Mouse (Mus musculus) myocyte (in vitro differentiated cells): Measurements from ENCODE around the gene Krtap1-3.

ENCODE experiments used
- CEBPB ChIP-seq: IDR thresholded peaks from 2 replicates; pipeline ENCODE4 v1.6.1; 2011; ENCODE audit warnings: mild to moderate bottlenecking, moderate library complexity; ENCODE audit not compliant: poor library complexity, insufficient read depth, severe bottlenecking
- E2F4 ChIP-seq: IDR thresholded peaks from one replicate; pipeline ENCODE4 v1.6.1; 2011; ENCODE audit warnings: mild to moderate bottlenecking, control low read depth, moderate library complexity; ENCODE audit not compliant: insufficient read depth
- MAX ChIP-seq: IDR thresholded peaks from one replicate; pipeline ENCODE4 v1.6.1; 2011; ENCODE audit warnings: low read depth, mild to moderate bottlenecking, control low read depth
- MYOD1 ChIP-seq, 3 experiments: IDR thresholded peaks; one replicate each; pipeline ENCODE4 v1.6.1; 2011; ENCODE audit warnings: control low read depth in 2 of 3, low read depth in 2 of 3, mild to moderate bottlenecking in 2 of 3, moderate library complexity in 1 of 3; ENCODE audit not compliant: insufficient read length in 2 of 3, control insufficient read depth in 1 of 3
- MYOG ChIP-seq, 3 experiments: IDR thresholded peaks; one replicate each; pipeline ENCODE4 v1.6.1; 2011; ENCODE audit warnings: control low read depth in 2 of 3, low read depth in 2 of 3, mild to moderate bottlenecking in 2 of 3; ENCODE audit not compliant: insufficient read length in 2 of 3, control insufficient read depth in 1 of 3, insufficient read depth in 1 of 3
- POLR2A ChIP-seq: IDR thresholded peaks from one replicate; pipeline ENCODE4 v1.6.1; 2011; ENCODE audit warnings: low read depth, mild to moderate bottlenecking, control low read depth, moderate library complexity; ENCODE audit not compliant: insufficient read length
- POLR2AphosphoS2 ChIP-seq: IDR thresholded peaks from one replicate; pipeline ENCODE4 v1.6.1; 2011; ENCODE audit warnings: low read depth, control low read depth; ENCODE audit not compliant: insufficient read length
- TCF12 ChIP-seq: IDR thresholded peaks from one replicate; pipeline ENCODE4 v1.6.1; 2011; ENCODE audit warnings: mild to moderate bottlenecking, control low read depth; ENCODE audit not compliant: poor library complexity, insufficient read depth, severe bottlenecking
- TCF3 ChIP-seq: IDR thresholded peaks from one replicate; pipeline ENCODE4 v1.6.1; 2011; ENCODE audit warnings: low read depth, control low read depth; ENCODE audit not compliant: insufficient read length
- USF1 ChIP-seq: IDR thresholded peaks from one replicate; pipeline ENCODE4 v1.6.1; 2011; ENCODE audit warnings: low read depth, mild to moderate bottlenecking, control low read depth, moderate library complexity

DNA sequence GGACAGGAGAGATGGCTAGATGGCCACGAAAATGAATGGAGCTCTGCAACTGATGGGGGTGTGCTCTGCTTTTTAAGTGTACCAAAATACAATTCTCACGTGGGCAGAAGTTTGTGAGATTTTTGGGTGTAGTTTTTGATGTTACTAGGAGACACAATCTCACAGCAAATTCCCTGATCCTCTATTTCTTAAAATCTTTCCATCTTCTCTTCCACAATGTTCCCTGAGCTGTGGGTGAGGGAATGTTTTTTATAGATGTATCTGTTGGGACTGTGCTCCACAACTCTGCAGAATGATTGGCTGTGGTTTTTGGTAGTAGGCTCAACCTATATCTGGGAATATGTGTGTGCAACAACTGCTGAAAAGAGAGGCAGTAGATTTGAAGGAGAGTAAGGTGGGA lies 42.2 kb upstream of the Krtap1-3 start:
- TF ChIP-seq POLR2A (no peak), MYOD1 (IDR thresholded peaks at IDR 0.05; ENCODE audit: control insufficient read depth in 1 of 3, insufficient read length in 2 of 3, low read depth in 2 of 3) (no peak), TCF12 (no peak), MAX (no peak), MYOG (IDR thresholded peaks at IDR 0.05; ENCODE audit: control insufficient read depth in 1 of 3, insufficient read depth in 1 of 3, insufficient read length in 2 of 3, low read depth in 2 of 3) (no peak), USF1 (no peak), TCF3 (no peak), E2F4 (no peak), POLR2AphosphoS2 (no peak), CEBPB (no peak)
